Mouse (Mus musculus) ES-E14 (cell line): Measurements from ENCODE around the gene Ramp2. TPM values are rescaled to one million over a fixed set of nuclear protein-coding genes. Genes with fewer than 3 reads are reported as not detected.
A peak's percentile ranks its signal among the peaks of the same experiment; 100 is the strongest.

Experiments used
- DNase-seq: peaks from one replicate; pipeline ENCODE4 v3.0.0-alpha.2; 2013; ENCODE audit warnings: low read depth, low spot score
- H3K27ac ChIP-seq: 2 replicates; pipeline ENCODE4 v1.5.1; 2012; ENCODE audit warnings: low read depth, mild to moderate bottlenecking, low read length, moderate library complexity, mixed read lengths; ENCODE audit not compliant: poor library complexity, insufficient read depth, severe bottlenecking
- H3K36me3 ChIP-seq: 2 replicates; pipeline ENCODE4 v1.6.1; 2012; ENCODE audit warnings: mild to moderate bottlenecking, low read length, moderate library complexity, mixed read lengths; ENCODE audit not compliant: control insufficient read depth, poor library complexity, insufficient read depth, severe bottlenecking
- H3K4me1 ChIP-seq, 2 experiments: fragments of 150-350 bp in 1 of 2; sonication (generic) in 1 of 2; 2 replicates each; pipeline ENCODE4 v1.6.1; 2012; ENCODE audit warnings: low read length in 2 of 2, mild to moderate bottlenecking in 1 of 2, mixed read lengths in 1 of 2; ENCODE audit not compliant: control insufficient read depth in 2 of 2, insufficient read depth in 2 of 2, poor library complexity in 1 of 2
- H3K4me3 ChIP-seq, 2 experiments: fragments of 150-350 bp in 1 of 2; sonication (generic) in 1 of 2; 2 replicates each; pipeline ENCODE4 v1.5.1; 2012; ENCODE audit warnings: low read length in 2 of 2, low read depth in 1 of 2, mild to moderate bottlenecking in 1 of 2, mixed read lengths in 1 of 2; ENCODE audit not compliant: insufficient read depth in 1 of 2, poor library complexity in 1 of 2, severe bottlenecking in 1 of 2
- H3K9ac ChIP-seq: 2 replicates; pipeline ENCODE4 v1.6.1; 2012; ENCODE audit warnings: low read depth, mild to moderate bottlenecking, low read length, mixed read lengths; ENCODE audit not compliant: poor library complexity, insufficient read depth, severe bottlenecking
- H3K9me3 ChIP-seq: fragments of 150-350 bp; sonication (generic); 2 replicates; pipeline ENCODE4 v1.6.1; 2012; ENCODE audit warnings: low read depth, mild to moderate bottlenecking, low read length; ENCODE audit not compliant: control insufficient read depth, insufficient read depth
- CHD2 ChIP-seq: IDR thresholded peaks from 2 replicates; pipeline ENCODE4 v1.6.1; 2014; ENCODE audit warnings: mild to moderate bottlenecking, low read depth, low read length, inconsistent platforms
- HCFC1 ChIP-seq: IDR thresholded peaks from 2 replicates; pipeline ENCODE4 v1.6.1; 2012; ENCODE audit warnings: low read length, inconsistent platforms, borderline replicate concordance; ENCODE audit not compliant: insufficient read depth
- MAFK ChIP-seq: IDR thresholded peaks from 2 replicates; pipeline ENCODE4 v1.6.1; 2014; ENCODE audit warnings: mild to moderate bottlenecking, low read depth, low read length, inconsistent platforms; ENCODE audit not compliant: insufficient read depth
- ZC3H11A ChIP-seq: IDR thresholded peaks from 2 replicates; pipeline ENCODE4 v1.6.1; 2012; ENCODE audit warnings: low read depth, mild to moderate bottlenecking, inconsistent platforms, low read length, borderline replicate concordance
- ZNF384 ChIP-seq: IDR thresholded peaks from 2 replicates; pipeline ENCODE4 v1.6.1; 2012; ENCODE audit warnings: low read depth, low read length, inconsistent platforms
- in situ Hi-C, 2 experiments: fragments of 600-800 bp; cut with MboI; formaldehyde crosslinking; loops; one replicate each; pipeline ENCODE4 v1.15.1; 2025; ENCODE audit warnings: low sequenced_read_pairs in 2 of 2, inconsistent platforms in 1 of 2; ENCODE audit not compliant: unreplicated experiment in 2 of 2
- total RNA-seq: library from RNA; depleted of rRNA; stranded (reverse); fragments of 300-350 nt; gene quantifications from 2 replicates; pipeline ENCODE4 v1.2.3, GENCODE M21; 2012

The Ramp2 gene
- total RNA-seq, 1 experiment, result 5.6 TPM

- peaks cover 0 to 32% of the 10 kb centered on the region in 2 experiments; a peak in 2 of 4 replicates for H3K4me1 ChIP-seq
- H3K36me3 ChIP-seq, result no peaks in the 10 kb centered on the region
- TF ChIP-seq ZNF384 (no peak), MAFK (no peak), CHD2 (no peak), ZC3H11A (no peak), HCFC1 (no peak)
- H3K9ac ChIP-seq, result no peak overlapping the region
- no peak for DNase-seq
- no peak overlapping the region for H3K27ac ChIP-seq
- in situ Hi-C loops, result no loop called here
- H3K4me3 ChIP-seq, result no peak overlapping the region
- no peaks in the 10 kb centered on the region for H3K9me3 ChIP-seq
These were observed 20.1 kb downstream of the Ramp2 start for GRCm38 (mm10) chr11:101265906-101266305.

GRCm38 (mm10) chr11:101269577-101270116, 23.8 kb downstream of the Ramp2 start:
- TF ChIP-seq ZNF384 (no peak), CHD2 (peak; percentile 11; the same call in 1 of the 2 replicates)
- in situ Hi-C loops, result no loop called here
- H3K4me3 ChIP-seq, result no peak overlapping the region
- no peak for DNase-seq
- H3K27ac ChIP-seq, result no peak overlapping the region
- H3K36me3 ChIP-seq, result no peaks in the 10 kb centered on the region
- peaks cover 0 to 11% of the 10 kb centered on the region in 2 experiments; a peak in 1 of 4 replicates for H3K4me1 ChIP-seq
- H3K9ac ChIP-seq, result no peak overlapping the region
- no peaks in the 10 kb centered on the region for H3K9me3 ChIP-seq

GRCm38 (mm10) chr11:101272446-101272845, 26.6 kb downstream of the Ramp2 start:
- no peak for DNase-seq
- peaks cover 0 to 12% of the 10 kb centered on the region in 2 experiments; a peak in 3 of 4 replicates for H3K4me1 ChIP-seq
- TF ChIP-seq ZC3H11A, result no peak
- no peak for TF ChIP-seq HCFC1
- TF ChIP-seq MAFK, result no peak
- TF ChIP-seq ZNF384, result no peak
- TF ChIP-seq CHD2, result no peak
- in situ Hi-C loops, result no loop called here
- H3K36me3 ChIP-seq, result no peaks in the 10 kb centered on the region
- no peaks in the 10 kb centered on the region for H3K9me3 ChIP-seq
- H3K4me3 ChIP-seq, result no peak overlapping the region
- no peak overlapping the region for H3K9ac ChIP-seq
- H3K27ac ChIP-seq, result no peak overlapping the region

GRCm38 (mm10) chr11:101275309-101275708, 29.5 kb downstream of the Ramp2 start:
- in situ Hi-C loops, result no loop called here
- Histone ChIP-seq H3K4me3 (no peak overlapping the region), H3K4me1 (peaks cover 0 to 12% of the 10 kb centered on the region in 2 experiments; a peak in 3 of 4 replicates), H3K27ac (no peak overlapping the region), H3K36me3 (no peaks in the 10 kb centered on the region), H3K9ac (no peak overlapping the region), H3K9me3 (no peaks in the 10 kb centered on the region)
- TF ChIP-seq CHD2 (no peak), ZC3H11A (no peak), MAFK (no peak), ZNF384 (no peak), HCFC1 (no peak)
- no peak for DNase-seq

GRCm38 (mm10) chr11:101276319-101277070, 30.7 kb downstream of the Ramp2 start:
- TF ChIP-seq CHD2, result no peak
- TF ChIP-seq MAFK, result no peak
- TF ChIP-seq HCFC1, result no peak
- no peak for TF ChIP-seq ZC3H11A
- TF ChIP-seq ZNF384, result no peak
- Histone ChIP-seq H3K4me3 (peak overlapping the region; percentile 31 to 41), H3K9me3 (no peaks in the 10 kb centered on the region), H3K9ac (peak overlapping the region; percentile 29), H3K4me1 (peaks cover 0 to 12% of the 10 kb centered on the region in 2 experiments; a peak in 3 of 4 replicates), H3K27ac (no peak overlapping the region), H3K36me3 (no peaks in the 10 kb centered on the region)
- DNase-seq, result no peak
- in situ Hi-C loops, result no loop called here
